In the genomic region with DNA sequence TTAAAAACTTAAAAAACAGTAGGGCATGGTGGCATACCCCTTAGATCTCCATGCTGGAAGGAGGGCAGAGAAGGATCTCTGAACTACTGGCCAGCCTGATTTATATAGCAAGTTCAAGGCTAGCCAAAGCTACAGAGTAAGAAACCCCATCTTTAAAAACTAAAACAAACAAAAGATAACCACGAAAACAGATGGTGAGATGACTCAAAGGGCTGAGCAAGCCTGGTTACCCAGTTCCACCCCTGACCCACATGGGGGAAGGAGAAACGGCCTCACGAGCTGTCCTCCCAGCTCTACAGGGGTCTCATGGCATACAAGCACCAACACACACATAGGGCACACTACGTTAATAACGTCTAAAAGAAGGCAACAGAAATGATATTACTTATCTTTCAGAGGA, we compare ENCODE assay signal across 31 mouse cellular contexts. TPM values are rescaled to one million over a fixed set of nuclear protein-coding genes. Genes with fewer than 3 reads are reported as not detected.
A peak's percentile ranks its signal among the peaks of the same experiment; 100 is the strongest.
DNase-seq lines count a peak whose midpoint lies in the region; ATAC-seq and TF ChIP-seq lines count a peak whose summit lies in the region.
"Had no signal": no experiment of that assay in that cellular context is flagged by ENCODE, and none has a peak within 500 bp of the region (broad histone marks: within the 10 kb centered on the region; RNA-seq: fewer than 3 reads in every experiment).

No protein-coding gene starts in this region.

- no peak overlapping the region for H3ac ChIP-seq in myocyte (ENCODE audit: control insufficient read depth, insufficient read length)

- H3K9ac ChIP-seq in liver, embryonic 11.5 days (ENCODE audit: low read depth, low read length), result no peak overlapping the region
- no peak overlapping the region for H3K9ac ChIP-seq in liver, postnatal 0 days (replicated peaks)
- no peak overlapping the region for H3K9ac ChIP-seq in liver, embryonic 13.5 days
- H3K9ac ChIP-seq: embryonic facial prominence, embryonic 13.5 days; forebrain, embryonic 12.5 days; forebrain, embryonic 15.5 days; hindbrain, embryonic 13.5 days had no signal

- no peak overlapping the region for H3K4me2 ChIP-seq in liver, embryonic 11.5 days
- H3K4me2 ChIP-seq in liver, postnatal 0 days (ENCODE audit: low read depth, low read length), result no peak overlapping the region
- H3K4me2 ChIP-seq in liver, embryonic 13.5 days, result no peak overlapping the region
- H3K4me2 ChIP-seq in myocyte (ENCODE audit: low read depth), result peak overlapping the region; percentile 38
- H3K4me2 ChIP-seq: embryonic facial prominence, embryonic 13.5 days; forebrain, embryonic 12.5 days; forebrain, embryonic 15.5 days; heart, embryonic 11.5 days; hindbrain, embryonic 13.5 days had no signal

- H3K4me1 ChIP-seq in liver, embryonic 11.5 days (replicated peaks; ENCODE audit: control insufficient read depth, insufficient read depth, low read length), result peaks cover 47% of the 10 kb centered on the region
- peaks cover 23% of the 10 kb centered on the region for H3K4me1 ChIP-seq in liver, postnatal 0 days (ENCODE audit: insufficient read depth)
- peaks cover 89% of the 10 kb centered on the region for H3K4me1 ChIP-seq in liver, embryonic 13.5 days (replicated peaks)
- H3K4me1 ChIP-seq: forebrain, embryonic 15.5 days had no signal

- peaks cover 88% of the 10 kb centered on the region for H3K79me2 ChIP-seq in myocyte (ENCODE audit: control insufficient read depth, insufficient read depth)

- DNase-seq in liver, embryonic 11.5 days (ENCODE audit: low spot score), result no peak
- no peak for DNase-seq in liver, postnatal 0 days
- DNase-seq in 416B (ENCODE audit: low read depth), result peak; percentile 72
- no peak for DNase-seq in liver, embryonic 13.5 days
- no peak for DNase-seq in left cerebral cortex, postnatal 4 days
- no peak for DNase-seq in right cerebral cortex, adult 18-20 months
- DNase-seq: adrenal gland, adult 2 months; adrenal gland, postnatal 14 days; cerebellum, adult 11 months; cerebellum, adult 8-10 months; cerebellum, postnatal 10 days; cerebellum, postnatal 36 days; embryo, embryonic 11 days; gastrocnemius, postnatal 10 days; gastrocnemius, postnatal 36 days; heart, postnatal 36 days had no signal

- peak overlapping the region; percentile 16; the same call in 1 of the 2 replicates for H3K27ac ChIP-seq in liver, embryonic 11.5 days (ENCODE audit: low read depth, low read length)
- H3K27ac ChIP-seq in liver, postnatal 0 days (ENCODE audit: low read depth), result no peak overlapping the region
- peak overlapping the region; percentile 63 for H3K27ac ChIP-seq in liver, embryonic 13.5 days
- H3K27ac ChIP-seq: embryonic facial prominence, embryonic 10.5 days; embryonic facial prominence, embryonic 13.5 days; forebrain, embryonic 12.5 days; forebrain, embryonic 15.5 days; hindbrain, embryonic 10.5 days; hindbrain, embryonic 13.5 days; hindbrain, postnatal 0 days had no signal

- ATAC-seq in liver, embryonic 11.5 days (replicated peaks; ENCODE audit: low FRiP score), result no peak
- ATAC-seq in liver, postnatal 0 days, result no peak
- no peak for ATAC-seq in liver, embryonic 13.5 days (ENCODE audit: low read depth)
- ATAC-seq: forebrain, embryonic 15.5 days; hindbrain, postnatal 0 days; inflammation-experienced regulatory T-cells, adult 6 months had no signal

- intact Hi-C loops in left cerebral cortex, postnatal 4 days (cut with DNase I), result no loop called here

- no peak for TF ChIP-seq CTCF in liver, postnatal 0 days (IDR thresholded peaks at IDR 0.05; ENCODE audit: low read depth)

- no peak for TF ChIP-seq POLR2A in myocyte (IDR thresholded peaks at IDR 0.05; ENCODE audit: insufficient read length, low read depth)

- TF ChIP-seq EP300 in liver, postnatal 0 days (IDR thresholded peaks at IDR 0.05; ENCODE audit: low read depth), result no peak

- no peaks in the 10 kb centered on the region for H3K27me3 ChIP-seq in liver, embryonic 11.5 days (replicated peaks; ENCODE audit: control insufficient read depth, insufficient read depth, low read length)
- no peaks in the 10 kb centered on the region for H3K27me3 ChIP-seq in liver, postnatal 0 days (ENCODE audit: insufficient read depth, low read length)
- H3K27me3 ChIP-seq in liver, embryonic 13.5 days, result no peaks in the 10 kb centered on the region
- H3K27me3 ChIP-seq in myocyte (ENCODE audit: control insufficient read depth, insufficient read depth, insufficient read length), result no peaks in the 10 kb centered on the region
- H3K27me3 ChIP-seq: CH12.LX; embryonic facial prominence, embryonic 13.5 days; forebrain, embryonic 12.5 days; forebrain, embryonic 15.5 days; hindbrain, embryonic 13.5 days had no signal

- H3K9me3 ChIP-seq in liver, embryonic 11.5 days (ENCODE audit: control insufficient read depth, low read length), result no peaks in the 10 kb centered on the region
- no peaks in the 10 kb centered on the region for H3K9me3 ChIP-seq in liver, postnatal 0 days (ENCODE audit: low read length)
- H3K9me3 ChIP-seq in liver, embryonic 13.5 days (replicated peaks), result no peaks in the 10 kb centered on the region
- H3K9me3 ChIP-seq: embryonic facial prominence, embryonic 10.5 days; embryonic facial prominence, embryonic 13.5 days; forebrain, embryonic 12.5 days; forebrain, embryonic 15.5 days; G1E; hindbrain, embryonic 10.5 days; hindbrain, embryonic 13.5 days had no signal

- peaks cover 3% of the 10 kb centered on the region; the same call in 1 of the 2 replicates for H3K36me3 ChIP-seq in liver, embryonic 11.5 days (ENCODE audit: control insufficient read depth, insufficient read depth, low read length)
- peaks cover 17% of the 10 kb centered on the region for H3K36me3 ChIP-seq in liver, postnatal 0 days (replicated peaks; ENCODE audit: insufficient read depth, low read length)
- H3K36me3 ChIP-seq in liver, embryonic 13.5 days, result peaks cover 10% of the 10 kb centered on the region
- no peaks in the 10 kb centered on the region for H3K36me3 ChIP-seq in myocyte (ENCODE audit: control insufficient read depth, insufficient read depth)
- H3K36me3 ChIP-seq: forebrain, embryonic 12.5 days; forebrain, embryonic 15.5 days; hindbrain, embryonic 13.5 days had no signal

- WGBS in liver, embryonic 11.5 days, result 69% methylated on average over 5 of the region's 5 CpGs
- 75% methylated on average over 5 of the region's 5 CpGs for WGBS in liver, postnatal 0 days (ENCODE audit: insufficient replicate concordance)
- WGBS in liver, embryonic 13.5 days (ENCODE audit: insufficient replicate concordance), result 62% methylated on average over 5 of the region's 5 CpGs

- H3K4me3 ChIP-seq in liver, embryonic 11.5 days (ENCODE audit: low read depth, low read length), result no peak overlapping the region
- no peak overlapping the region for H3K4me3 ChIP-seq in liver, postnatal 0 days (ENCODE audit: low read depth, low read length)
- no peak overlapping the region for H3K4me3 ChIP-seq in liver, embryonic 13.5 days (replicated peaks)
- H3K4me3 ChIP-seq in myocyte, result no peak overlapping the region
- H3K4me3 ChIP-seq: embryonic facial prominence, embryonic 10.5 days; embryonic facial prominence, embryonic 13.5 days; erythroblast, embryonic 14.5 days; forebrain, embryonic 12.5 days; forebrain, embryonic 15.5 days; hindbrain, embryonic 10.5 days; hindbrain, embryonic 13.5 days had no signal

TF ChIP-seq in myocyte, 11 proteins besides CTCF, POLR2A, EP300 and RAD21:
- TF ChIP-seq MYOD1 (IDR thresholded peaks at IDR 0.05; ENCODE audit: control insufficient read depth in 1 of 3, insufficient read length in 2 of 3, low read depth in 2 of 3) (peak in 1 of 3 experiments; percentile 44), MAX (IDR thresholded peaks at IDR 0.05; ENCODE audit: low read depth) (no peak)
TF ChIP-seq in myocyte: peak in this region for 1.

RNA-seq across cellular contexts. Expression of gene Cct2, which starts 36.6 kb away (rescaled TPM):
- 414 and 416 TPM in 2 replicates for polyA plus RNA-seq in liver, embryonic 11.5 days (2014; fragmentation: Nextera tagmentation; extraction: Ambion mirVana)
- 101 and 105 TPM in 2 replicates for polyA plus RNA-seq in liver, postnatal 0 days (2015; fragmentation: Nextera tagmentation; extraction: Ambion mirVana)
- polyA plus RNA-seq in liver, embryonic 13.5 days (2015; fragmentation: Nextera tagmentation; extraction: Ambion mirVana), result 220 and 240 TPM in 2 replicates
- 384 TPM for polyA plus RNA-seq in myocyte (2012; fragmentation: generic; extraction: Trizol)
- 100 to 1,000 TPM; 282 to 298 TPM for total RNA-seq in left cerebral cortex, postnatal 4 days (2021)

RNA-seq across cellular contexts. Expression of gene Frs2, which starts 48.2 kb away (rescaled TPM):
- polyA plus RNA-seq in liver, embryonic 11.5 days (2014; fragmentation: Nextera tagmentation; extraction: Ambion mirVana), result 21.3 and 23.5 TPM in 2 replicates
- 7.7 and 8.0 TPM in 2 replicates for polyA plus RNA-seq in liver, postnatal 0 days (2015; fragmentation: Nextera tagmentation; extraction: Ambion mirVana)
- 8.1 and 11.7 TPM in 2 replicates for polyA plus RNA-seq in liver, embryonic 13.5 days (2015; fragmentation: Nextera tagmentation; extraction: Ambion mirVana)
- polyA plus RNA-seq in myocyte (2012; fragmentation: generic; extraction: Trizol), result 6.6 TPM
- total RNA-seq in left cerebral cortex, postnatal 4 days (2021), result 10 to 100 TPM; 30.6 to 32.0 TPM

RNA-seq across cellular contexts. Expression of gene Lrrc10, which starts 55.0 kb away (rescaled TPM):
- 0.21 and 0.23 TPM in 2 replicates for polyA plus RNA-seq in liver, embryonic 11.5 days (2014; fragmentation: Nextera tagmentation; extraction: Ambion mirVana)
- not detected in 2 replicates for polyA plus RNA-seq in liver, postnatal 0 days (2015; fragmentation: Nextera tagmentation; extraction: Ambion mirVana)
- 0.10 TPM in 1 of 2 replicates, not detected in the other for polyA plus RNA-seq in liver, embryonic 13.5 days (2015; fragmentation: Nextera tagmentation; extraction: Ambion mirVana)
- not detected for polyA plus RNA-seq in myocyte (2012; fragmentation: generic; extraction: Trizol)
- total RNA-seq in left cerebral cortex, postnatal 4 days (2021), result not detected
- total RNA-seq: adrenal gland, adult 2 months; adrenal gland, postnatal 14 days; adrenal gland, postnatal 4 days; CH12.LX; G1E; gastrocnemius, postnatal 10 days; granulocyte monocyte progenitor cell, adult 5-6 weeks had no signal
- polyA plus RNA-seq: adrenal gland, adult 2 months; embryonic facial prominence, embryonic 10.5 days; embryonic facial prominence, embryonic 13.5 days; erythroblast, embryonic 14.5 days; forebrain, embryonic 12.5 days; forebrain, embryonic 15.5 days; hindbrain, embryonic 10.5 days; hindbrain, embryonic 13.5 days; hindbrain, postnatal 0 days; inflammation-experienced regulatory T-cells, adult 6 months had no signal
